Mouse (Mus musculus) layer of hippocampus, adult 8-10 months (tissue): ENCODE data around the gene Cdcp2. TPM values are rescaled to one million over a fixed set of nuclear protein-coding genes. Genes with fewer than 3 reads are reported as not detected.

Source experiments
- DNase-seq, 2 experiments: peaks; one replicate each; pipeline ENCODE4 v3.0.0; 2022; ENCODE audit warnings: low spot score in 2 of 2
- total RNA-seq, 4 experiments: library from RNA; stranded (reverse); gene quantifications; 2 replicates each; pipeline ENCODE4 v1.2.4; 2022

Gene Cdcp2
- not detected for total RNA-seq

DNA sequence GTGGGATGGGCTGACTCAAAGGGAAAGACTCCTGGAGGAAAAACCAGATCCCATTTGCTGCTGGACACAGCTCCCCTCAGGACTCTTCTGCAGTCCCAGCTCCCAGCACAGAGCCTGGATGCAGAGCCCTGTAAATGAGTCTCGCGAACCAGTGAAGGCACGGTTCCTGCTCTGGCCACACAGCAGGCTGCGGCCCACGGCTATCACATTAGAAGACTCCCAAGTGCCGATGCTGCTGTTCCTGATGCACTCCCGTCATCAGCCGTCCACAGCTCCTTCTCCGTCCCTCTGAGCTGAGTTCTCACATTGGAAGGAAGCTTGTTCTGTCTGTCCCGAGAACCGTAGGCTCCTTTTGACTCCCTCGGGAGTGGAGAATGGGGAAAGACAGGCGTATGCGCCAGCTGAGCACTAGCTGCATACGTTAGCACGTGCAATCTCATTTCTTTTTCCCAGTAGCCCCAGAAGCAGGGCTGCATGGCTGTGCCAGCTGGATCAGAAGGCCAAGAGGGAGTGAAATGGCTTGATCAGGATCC is at the start of gene Cdcp2:
TSS of gene Cdcp2 (plus strand) at position 51 of the 533 bp plus-strand sequence.
- DNase-seq, result no peak

- no peak for DNase-seq
Observed at GRCm38 (mm10) chr4:107047806-107048205, 48.9 kb upstream of the Cdcp2 start.

DNA sequence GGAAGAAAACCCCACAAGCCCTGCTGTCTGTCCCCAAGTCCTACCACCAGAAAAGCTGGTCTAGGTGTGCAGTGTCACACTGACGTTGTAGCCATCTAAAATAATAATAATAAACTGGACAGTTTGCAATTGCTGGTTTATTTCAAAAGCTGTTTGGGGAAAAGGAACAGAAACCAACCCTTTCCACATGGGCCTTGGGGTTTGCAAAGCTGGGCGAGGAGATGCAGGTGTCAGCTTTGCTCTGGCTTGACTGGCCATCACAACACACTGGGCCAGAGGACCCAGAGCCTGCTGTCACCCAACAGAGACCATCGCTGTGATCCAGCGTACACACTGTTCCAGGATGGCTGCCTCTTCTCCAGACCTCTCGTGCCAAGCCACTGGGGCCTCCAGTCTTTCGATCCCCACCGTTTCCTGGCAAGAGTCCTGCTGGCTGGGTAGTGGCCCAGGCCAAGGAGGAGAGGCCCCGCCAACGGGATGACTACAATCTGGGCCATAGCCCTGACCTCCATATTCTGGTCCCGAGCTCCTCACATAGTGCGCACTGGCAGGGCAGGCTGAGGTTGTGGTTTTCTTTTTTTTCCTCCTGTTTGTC is 48.0 kb upstream of the Cdcp2 start:
- peak in 1 of 2 experiments; percentile 43 for DNase-seq

- no peak for DNase-seq
Observed at GRCm38 (mm10) chr4:107051889-107052288, 44.8 kb upstream of the Cdcp2 start.

DNA sequence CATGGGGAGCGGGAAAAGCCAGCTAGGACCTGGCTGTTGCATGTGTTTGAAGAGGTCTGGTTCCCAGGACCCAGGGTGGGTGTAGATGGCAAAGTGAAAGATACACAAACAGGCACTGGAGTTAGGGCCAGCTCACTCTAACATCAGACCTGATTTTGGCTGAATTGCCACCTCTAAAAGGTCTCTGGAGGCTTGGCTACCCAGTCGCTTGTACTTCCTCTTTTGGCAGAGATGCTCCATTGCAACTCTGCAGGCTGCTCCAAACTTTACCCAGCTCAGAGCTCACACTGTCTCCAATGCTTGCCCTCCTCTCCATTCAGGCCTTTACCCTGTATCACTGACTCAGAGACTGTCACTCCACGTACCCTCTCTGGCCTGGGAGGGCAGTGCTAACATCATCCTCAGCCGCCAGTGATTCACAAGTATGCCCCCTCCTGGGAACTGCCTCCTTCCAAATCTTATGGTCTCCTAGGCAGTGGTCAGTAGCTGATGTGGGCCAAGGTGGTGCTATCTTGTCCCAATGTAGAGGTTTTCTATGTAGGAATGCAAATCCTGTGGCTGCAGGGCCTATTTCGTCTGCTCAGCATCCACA is 43.6 kb upstream of the Cdcp2 start:
- DNase-seq, result no peak

GRCm38 (mm10) chr4:107056088-107056487 is 40.6 kb upstream of the Cdcp2 start:
- no peak for DNase-seq

- no peak for DNase-seq
Observed at GRCm38 (mm10) chr4:107058346-107058745, 38.3 kb upstream of the Cdcp2 start.

- DNase-seq, result no peak
Observed at GRCm38 (mm10) chr4:107058781-107059180, 37.9 kb upstream of the Cdcp2 start.

DNA sequence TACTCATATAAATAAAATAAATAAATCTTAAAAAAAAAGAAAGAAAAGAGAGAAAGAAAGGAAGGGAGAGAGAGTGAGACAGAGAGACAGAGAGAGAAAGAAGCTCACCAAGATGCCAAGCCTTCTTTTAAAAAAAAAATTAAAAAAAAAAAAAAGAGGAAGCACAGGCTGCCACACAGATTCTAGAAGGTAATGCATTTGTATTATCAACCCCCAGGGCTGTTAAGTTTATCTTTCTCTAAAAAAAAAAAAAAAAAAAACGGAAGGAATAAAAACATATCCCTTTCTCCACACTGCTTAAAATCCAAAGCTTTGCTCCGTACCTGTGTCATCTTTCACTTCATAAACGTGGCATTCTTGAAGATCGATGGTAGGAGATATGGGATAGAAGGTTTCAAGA is 35.1 kb upstream of the Cdcp2 start:
- DNase-seq, result no peak

DNA sequence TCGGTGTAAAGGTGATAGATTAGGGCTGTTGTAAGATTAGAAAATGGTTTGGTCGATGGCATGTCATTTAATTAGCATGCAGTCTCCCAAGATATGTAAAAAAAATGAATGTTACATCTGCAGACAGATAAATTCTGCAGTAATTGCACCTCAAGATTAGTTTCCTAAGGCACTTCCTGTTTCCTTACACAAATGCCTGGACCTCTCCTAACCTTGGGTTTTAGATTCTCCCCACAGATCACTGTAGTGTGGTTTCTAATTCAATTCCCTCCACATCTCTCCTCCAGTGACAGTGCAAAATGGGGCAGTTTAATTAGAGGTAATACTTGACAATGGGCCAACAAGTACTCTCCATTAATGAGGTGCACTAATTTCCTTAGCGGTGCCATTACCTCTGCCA is 33.5 kb upstream of the Cdcp2 start:
- DNase-seq, result no peak

- no peak for DNase-seq
Observed at GRCm38 (mm10) chr4:107064394-107065098, 32.1 kb upstream of the Cdcp2 start.

GRCm38 (mm10) chr4:107066252-107067124 is 30.2 kb upstream of the Cdcp2 start, which contains the start of the genes Mrpl37 and Cyb5rl:
Gene Mrpl37 (minus strand): TSS chr4:107066868.
Gene Cyb5rl (plus strand): TSS chr4:107066988.
- DNase-seq, result peak; percentile 94 to 97

- no peak for DNase-seq
Observed at GRCm38 (mm10) chr4:107067151-107067840, 29.4 kb upstream of the Cdcp2 start.

DNA sequence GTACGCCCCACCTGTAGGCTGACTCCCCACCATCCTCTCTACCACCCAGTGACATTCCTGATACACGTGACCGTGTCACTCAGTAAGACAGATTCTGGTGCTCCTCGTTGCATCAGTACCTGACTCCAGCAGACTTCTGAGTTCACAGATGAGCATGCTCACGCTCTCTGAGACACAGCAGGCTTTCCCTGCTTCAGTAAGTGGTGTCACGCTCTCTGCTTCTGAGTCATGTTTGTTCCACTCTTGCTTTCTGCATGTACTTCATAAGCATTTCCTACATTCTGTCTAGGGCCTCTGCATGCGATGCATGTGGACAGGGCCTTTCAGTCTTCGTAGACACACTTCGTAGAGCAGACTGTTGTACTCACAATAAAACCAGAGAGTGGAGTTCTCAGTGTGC is 24.3 kb upstream of the Cdcp2 start:
- DNase-seq, result no peak

- DNase-seq, result peak; percentile 34 to 35
Observed at GRCm38 (mm10) chr4:107075456-107075855, 21.2 kb upstream of the Cdcp2 start.

GRCm38 (mm10) chr4:107078894-107079293 is 17.8 kb upstream of the Cdcp2 start:
- no peak for DNase-seq

- no peak for DNase-seq
Observed at GRCm38 (mm10) chr4:107079716-107080115, 17.0 kb upstream of the Cdcp2 start.

GRCm38 (mm10) chr4:107082185-107082584 is 14.5 kb upstream of the Cdcp2 start:
- no peak for DNase-seq

DNA sequence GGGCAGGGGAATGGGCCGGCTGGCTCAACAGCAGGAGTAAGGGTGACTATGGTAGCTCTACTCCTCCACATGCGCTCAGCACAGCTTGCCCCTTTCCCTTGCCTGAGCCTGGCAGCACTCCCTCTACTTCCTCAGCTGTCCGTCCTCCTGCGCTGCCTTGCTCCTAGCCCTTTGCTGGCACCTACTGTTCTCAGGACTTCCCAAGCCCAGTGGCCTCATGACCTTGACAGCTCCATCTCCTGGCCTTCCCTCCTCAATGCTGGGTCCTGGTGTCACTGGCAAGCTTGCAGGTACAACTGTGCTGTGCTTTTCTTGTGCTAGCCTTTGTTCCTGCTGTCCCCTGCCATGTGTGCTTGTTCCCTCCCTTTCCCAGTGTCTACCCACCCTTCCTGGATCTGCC is 13.6 kb upstream of the Cdcp2 start:
- DNase-seq, result no peak

- DNase-seq, result no peak
Observed at GRCm38 (mm10) chr4:107084343-107084742, 12.3 kb upstream of the Cdcp2 start.

DNA sequence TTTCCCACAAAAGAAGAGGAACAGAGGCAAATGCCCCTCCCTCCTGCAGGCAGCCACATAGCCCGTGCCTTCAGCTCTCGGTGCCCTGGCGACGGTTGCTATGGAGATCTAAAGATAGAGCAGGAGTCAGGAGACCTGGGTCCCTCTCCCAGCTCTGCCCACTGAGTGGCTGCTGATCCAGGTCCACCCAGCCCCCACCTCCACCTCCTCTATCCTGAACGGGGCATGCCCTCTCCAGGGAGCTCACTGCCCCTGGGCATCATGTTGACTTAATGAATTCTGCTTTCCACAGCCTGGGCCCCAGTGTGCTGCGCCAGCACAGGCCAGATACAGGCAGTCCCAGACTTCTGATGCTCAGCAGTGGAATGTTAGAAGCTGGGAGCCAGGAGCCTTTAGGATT is 11.8 kb upstream of the Cdcp2 start:
- DNase-seq, result peak; percentile 75 to 85
